Mouse (Mus musculus): Measurements from ENCODE around the gene Fam69a.
"Not testable (repeated sequence)": the region's sequence is repeated elsewhere in the genome, so short reads cannot be mapped to it uniquely, and the experiment has no call there.

Gene Fam69a

DNA sequence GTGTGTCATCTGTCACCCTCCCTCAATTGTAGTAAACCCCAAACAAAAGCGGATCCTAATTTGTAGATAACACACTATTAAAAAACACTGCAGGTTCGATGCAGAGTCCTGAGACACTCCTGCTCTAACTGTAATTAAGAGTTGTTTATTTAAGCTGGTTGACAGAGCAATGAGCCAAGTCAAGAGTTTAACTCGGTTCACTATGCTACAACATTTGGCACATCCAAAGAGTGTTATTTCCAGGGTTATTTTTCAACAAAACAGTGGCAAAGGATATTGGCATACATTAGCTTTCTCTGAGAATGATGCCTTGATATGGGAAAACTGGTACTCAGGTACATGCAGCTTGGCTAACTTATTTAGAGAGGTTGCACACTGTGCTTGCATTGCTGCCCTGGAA lies 4.9 kb downstream of the Fam69a start:
- DNase-seq (ENCODE audit: low read depth, low spot score), result no peak

DNA sequence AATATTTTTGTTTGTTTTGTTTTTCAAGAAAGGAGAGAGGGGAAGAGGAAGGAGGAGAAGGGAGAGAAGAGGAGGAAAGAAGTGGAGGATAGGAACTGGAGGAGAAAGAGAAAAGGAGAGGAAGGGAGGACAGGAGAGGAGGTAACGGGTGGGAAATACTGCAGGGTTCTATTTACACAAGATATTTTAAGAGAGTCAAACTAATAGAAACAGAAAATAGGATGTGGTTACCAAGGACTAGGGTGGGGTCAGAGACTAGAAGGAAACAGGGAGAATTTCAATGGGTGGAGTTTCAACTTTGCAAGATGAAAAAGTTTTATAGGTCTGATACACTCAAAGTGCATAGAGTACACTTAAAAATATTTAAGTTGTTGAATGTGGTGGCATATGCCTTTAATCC lies 7.0 kb downstream of the Fam69a start:
- DNase-seq (ENCODE audit: low read depth, low spot score), result no peak

DNA sequence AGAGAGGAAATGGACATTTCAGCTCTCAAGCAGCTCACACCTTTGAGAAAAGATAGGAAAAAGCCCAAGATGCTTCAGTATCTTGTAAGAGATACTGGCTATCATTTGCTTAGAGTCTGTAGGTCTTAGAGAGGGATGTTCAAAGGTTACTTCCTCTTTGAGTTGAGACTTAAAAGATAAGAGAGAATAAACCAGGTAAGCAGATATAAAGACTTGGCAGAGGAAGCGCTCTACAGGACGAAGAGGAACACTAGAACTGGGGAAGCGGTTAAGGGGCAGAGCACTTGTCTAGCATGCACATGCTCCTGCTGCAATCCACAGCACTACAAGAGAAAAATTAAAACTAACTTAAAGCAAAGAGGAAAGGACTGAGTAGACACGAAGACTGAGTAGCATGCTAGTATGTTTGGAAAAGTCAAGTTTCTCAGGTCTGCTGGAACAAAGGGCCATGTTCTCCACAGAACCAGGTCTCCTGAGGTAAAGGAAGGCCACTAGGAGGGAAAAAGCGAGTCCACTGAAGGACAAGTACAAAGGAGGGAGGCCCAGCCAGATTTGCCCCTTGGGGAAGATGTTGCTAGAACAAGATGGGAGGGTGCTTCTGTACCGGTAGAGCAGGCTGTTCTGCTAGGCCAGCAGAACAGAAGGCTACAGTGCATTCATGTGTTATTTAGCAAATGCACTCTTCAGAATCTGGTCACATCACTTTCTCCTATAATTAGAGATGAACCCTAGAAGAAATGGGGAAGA lies 8.4 kb downstream of the Fam69a start:
- no peak for DNase-seq (ENCODE audit: low read depth, low spot score)

DNA sequence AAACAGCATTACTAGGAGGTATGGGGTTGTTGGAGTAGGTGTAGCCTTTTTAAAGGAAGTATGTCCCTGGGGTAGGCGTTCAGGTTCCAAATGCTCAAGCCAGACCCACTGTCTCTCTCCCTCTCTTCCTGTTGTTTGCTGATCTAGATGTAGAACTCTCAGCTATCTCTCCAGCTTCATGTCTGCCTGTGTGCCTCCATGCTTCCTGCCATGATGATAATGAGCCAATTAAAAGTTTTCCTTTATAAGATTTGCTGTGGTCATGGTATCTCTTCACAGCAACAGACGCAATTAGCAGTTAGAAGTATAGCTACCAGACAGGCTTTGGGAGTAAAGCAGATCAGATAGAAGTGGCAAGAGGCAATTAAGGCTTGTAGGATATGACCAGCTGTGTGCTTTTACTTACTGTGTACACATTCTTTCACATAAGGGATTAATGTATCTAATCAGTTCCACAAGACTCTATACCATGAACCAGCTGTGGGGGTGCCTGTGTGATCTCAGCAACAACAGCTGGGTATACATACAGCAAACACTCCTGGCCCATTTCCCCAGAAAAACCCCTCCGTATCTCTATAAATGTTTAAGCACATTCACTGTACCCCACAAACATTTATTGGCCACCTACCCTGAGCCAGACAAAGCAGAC lies 9.1 kb downstream of the Fam69a start:
- no peak for DNase-seq (ENCODE audit: low read depth, low spot score)

DNA sequence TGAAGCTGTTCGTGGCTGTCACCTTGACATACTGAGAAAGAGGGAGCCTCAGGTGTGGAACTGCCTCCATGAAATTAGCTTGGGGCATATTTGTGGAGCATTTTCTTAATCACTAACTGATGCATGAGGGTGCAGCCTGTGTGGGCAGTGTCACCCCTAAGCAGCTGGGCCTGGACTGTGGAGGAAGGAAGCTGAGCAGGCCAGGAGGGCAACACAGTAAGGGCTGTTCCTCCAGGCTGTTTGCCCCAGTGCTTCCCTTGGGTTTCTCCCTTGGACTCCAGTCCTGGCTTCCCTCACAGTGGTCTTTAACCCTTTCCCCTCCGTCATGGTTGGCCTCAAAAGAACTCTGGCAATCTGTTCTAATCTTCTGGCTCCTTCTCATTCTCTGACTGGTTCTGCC lies 13.6 kb downstream of the Fam69a start:
- DNase-seq (ENCODE audit: low read depth, low spot score), result no peak

DNA sequence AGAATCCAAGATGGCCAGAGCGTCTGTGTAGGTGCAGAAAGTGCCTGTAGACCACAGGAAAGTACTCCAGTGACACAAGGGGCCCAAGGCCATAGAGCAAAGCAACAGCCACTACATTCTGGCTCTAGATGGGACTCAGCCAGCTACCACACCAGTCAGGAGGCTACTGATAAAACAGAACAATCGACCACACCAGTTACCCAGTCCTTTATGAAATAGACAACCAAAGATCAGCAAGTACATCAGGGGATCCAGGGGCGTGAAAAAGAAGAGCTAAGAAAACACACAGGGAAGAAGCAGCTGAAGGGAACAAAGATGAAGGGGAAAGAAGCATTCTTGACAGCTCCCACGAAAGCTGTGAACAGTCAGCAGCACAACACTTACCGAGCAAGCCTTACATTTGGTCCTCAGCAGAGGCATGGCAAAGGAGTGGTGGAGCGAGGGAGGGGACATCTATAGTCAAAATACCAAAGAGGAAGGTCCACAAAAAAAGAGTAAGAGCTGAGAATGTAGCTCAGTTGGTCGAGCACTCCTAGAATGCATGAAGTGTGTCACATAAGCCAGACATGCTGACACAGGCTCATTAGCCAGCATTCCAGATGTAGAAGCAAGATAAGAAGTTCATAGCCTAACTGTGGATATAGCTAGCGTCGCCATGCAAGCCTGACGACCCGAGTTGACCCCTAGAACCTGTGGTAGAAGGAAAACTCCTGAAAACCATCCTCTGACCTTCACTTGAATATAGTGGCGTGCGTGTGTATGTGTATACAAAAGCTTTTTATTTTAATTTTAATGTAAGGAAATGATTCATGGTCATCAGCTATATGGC lies 14.2 kb downstream of the Fam69a start:
- DNase-seq (ENCODE audit: low read depth, low spot score), result no peak

DNA sequence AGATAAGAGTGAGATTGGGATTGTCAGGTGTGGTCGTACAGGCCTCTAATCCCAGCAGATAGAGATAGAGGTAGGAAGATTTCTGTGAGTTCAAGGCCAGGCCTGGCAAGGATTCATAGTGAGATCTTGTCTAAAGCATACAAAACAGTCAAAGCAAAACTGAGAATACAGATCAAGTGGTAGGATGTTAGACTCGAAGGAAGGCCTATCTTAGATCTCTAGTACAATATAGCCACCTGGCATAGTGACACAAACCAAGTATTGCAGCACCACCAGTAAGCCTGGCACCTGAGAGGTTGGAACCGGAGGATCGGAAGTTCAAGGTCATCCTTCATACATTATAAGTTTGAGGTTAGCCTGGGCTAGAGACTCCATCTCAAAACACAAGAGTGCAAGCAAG lies 15.8 kb downstream of the Fam69a start:
- DNase-seq (ENCODE audit: low read depth, low spot score), result no peak

DNA sequence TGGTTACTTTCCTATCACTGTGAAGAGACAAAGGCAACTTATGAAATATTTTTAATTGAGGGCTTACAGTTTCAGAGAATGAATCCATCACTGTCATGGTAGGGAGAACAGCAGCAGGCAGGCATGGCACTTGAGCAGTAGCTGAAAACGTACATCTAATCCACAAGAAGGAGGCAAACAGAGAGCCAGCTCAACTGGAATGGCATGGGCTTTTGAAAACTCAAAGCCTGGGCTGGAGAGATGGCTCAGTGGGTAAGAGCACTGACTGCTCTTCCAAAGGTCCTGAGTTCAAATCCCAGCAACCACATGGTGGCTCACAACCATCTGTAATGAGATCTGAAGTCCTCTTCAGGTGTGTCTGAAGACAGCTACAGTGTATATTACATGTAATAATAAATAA lies 17.1 kb downstream of the Fam69a start:
- DNase-seq (ENCODE audit: low read depth, low spot score), result not testable (repeated sequence)

DNA sequence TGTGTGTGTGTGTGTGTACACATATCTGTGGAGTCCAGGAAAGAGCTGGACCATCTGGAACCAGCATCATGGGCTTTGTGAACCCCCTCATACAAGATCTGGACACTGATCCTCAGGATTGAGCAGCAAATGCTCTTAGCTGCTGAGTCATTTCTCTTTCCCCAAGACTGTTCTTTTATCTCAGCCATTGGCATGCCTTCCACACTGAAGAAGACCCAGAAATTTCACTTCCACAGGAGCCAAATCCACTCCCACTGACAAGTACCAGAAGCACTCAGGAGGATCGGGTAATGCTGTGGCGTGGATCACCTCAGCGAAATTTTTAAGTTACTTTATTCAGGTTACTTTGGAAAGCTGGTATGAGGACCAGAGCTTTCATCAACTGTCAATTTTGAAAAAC lies 18.8 kb downstream of the Fam69a start:
- DNase-seq (ENCODE audit: low read depth, low spot score), result no peak

DNA sequence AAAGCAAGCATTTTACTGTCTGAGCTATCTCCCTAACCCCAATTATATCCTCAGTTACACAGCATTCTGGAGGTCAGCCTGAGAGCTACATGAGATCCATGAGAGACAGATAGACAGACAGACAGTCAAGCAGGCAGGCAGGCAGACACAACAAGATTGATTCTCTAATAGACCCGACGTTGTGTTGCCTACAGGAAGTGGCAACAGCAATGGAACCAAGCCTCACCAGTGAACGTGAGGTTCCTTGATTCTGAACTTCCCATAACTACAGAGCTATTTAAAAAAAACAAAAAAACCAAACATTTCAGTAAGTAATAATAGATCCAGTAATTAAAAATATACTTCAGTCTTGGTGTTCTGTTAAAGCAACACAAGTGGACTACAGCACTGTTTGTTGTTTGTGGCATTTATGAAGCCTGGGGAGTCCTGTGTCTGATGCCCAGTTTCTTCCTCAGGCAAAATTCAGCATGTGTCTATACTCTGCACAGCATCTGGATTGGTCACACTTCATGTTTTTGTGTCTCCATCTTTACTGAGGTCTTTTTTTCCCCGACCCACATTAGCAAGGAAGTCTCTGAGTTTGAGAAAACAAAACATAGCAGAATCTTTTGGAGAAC lies 19.9 kb downstream of the Fam69a start:
- DNase-seq (ENCODE audit: low read depth, low spot score), result no peak

DNA sequence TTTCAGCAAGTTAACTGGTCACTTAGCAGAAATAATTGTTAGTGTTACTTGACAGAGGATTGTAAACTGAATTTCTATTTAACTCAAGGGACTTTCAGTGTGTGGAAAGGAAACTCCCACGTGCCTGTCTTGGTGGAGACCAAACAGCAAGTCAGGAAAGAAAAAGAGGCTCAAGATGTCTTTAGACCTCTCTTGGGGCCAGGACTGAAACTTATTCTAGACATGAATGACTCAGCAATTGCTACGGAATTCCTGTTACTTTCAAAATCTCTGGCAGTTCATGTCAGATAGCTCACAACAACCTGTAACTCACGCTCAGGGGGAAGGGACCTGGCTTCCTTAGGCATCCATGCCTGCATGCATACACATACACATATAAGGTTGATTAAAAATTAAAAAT lies 20.7 kb downstream of the Fam69a start:
- no peak for DNase-seq (ENCODE audit: low read depth, low spot score)

DNA sequence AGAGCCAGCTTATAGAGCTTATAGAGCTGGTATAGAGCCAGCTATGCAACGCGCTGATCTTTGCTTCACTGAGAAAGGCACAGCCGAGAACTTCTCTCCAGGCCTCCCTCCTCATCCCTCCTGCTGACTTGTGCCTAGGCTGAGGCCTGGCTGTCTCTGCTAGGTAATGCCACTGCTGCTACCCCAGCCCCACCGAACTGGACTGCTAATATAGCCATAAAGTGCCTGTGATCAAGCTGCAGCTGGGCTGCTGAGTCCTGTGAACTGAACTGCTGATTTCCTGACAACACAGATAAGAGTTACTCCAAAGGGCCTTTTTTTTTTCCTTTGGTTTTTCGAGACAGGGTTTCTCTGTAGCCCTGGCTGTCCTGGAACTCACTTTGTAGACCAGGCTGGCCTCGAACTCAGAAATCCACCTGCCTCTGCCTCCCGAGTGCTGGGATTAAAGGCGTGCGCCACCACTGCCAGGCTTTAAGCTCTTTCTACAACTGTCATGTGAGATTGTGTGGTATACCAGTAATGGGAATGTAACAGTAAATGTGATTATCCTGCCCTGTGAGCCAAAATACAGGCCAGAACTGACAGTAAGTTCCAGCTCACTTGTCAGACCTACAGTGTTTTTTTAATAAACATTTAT lies 21.4 kb downstream of the Fam69a start:
- DNase-seq (ENCODE audit: low read depth, low spot score), result no peak

DNA sequence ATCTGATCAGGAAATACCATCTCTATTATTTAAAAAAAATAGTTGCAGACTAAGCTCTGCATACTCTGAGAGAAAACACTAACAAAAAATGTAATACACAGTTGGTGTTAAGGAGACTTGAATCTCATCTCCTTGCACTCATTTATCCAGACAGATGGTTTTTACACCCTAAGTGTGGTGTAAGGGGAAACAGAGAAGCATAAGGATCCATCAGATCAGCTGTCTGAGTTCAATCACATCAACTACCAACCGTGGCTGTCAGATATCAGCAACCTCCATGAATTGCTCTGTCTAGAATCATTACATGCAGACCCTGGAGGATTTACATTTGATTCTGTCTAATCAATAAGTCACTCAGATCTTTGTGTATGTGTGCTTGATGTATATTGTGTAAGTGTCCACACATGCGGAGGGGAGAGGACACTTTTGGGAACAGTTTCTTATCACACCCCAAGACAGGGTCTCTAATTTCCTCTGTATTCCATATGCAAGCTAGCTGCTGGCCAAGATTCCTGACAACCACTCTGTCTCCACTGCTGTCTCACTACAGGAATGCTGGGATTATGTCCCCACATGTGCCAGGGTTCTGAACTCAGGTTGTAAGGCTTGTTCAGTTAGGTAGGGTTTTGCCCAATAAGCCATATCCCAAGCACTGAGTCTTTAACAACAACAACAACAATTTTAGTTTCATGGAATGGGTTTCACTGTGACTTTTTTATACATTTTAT lies 22.7 kb downstream of the Fam69a start:
- no peak for DNase-seq (ENCODE audit: low read depth, low spot score)

DNA sequence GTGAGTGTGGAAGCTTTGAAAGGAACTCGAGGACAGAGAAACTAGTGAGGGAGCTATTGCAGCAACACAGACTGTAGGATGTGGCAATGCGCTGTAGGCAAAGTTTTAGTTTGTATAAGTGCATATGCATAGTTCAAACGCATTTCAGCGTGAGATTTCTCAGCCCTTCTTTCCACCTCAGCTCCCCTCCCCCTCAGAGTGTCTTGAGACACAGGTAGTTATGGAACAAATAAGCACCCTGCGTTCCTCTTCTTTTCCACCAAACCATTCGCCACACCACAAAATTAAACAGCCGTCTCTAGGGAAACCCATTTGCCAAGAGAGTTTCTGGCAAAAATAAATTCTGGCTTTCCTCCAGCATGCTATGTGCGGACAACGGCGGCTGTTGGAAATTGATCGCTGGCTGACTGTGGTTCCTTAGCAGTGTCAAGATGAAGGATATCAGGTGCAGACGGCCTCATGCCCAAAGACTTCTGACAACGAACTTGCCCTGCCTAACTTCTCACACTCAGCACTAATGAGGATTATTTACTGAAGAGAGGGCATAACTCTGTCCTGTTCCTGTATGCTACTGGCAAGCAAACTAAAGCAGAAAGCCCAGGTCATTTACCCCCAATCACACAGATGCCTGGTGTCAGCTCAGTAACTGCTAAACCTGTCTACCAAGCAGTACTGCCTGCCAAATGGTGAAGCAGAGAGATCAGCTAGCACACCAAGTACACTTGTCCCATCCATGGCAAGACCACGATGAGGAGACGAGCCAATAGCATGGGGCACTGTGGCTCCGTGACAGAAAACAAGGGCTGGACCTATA lies 25.2 kb downstream of the Fam69a start:
- no peak for DNase-seq (ENCODE audit: low read depth, low spot score)

DNA sequence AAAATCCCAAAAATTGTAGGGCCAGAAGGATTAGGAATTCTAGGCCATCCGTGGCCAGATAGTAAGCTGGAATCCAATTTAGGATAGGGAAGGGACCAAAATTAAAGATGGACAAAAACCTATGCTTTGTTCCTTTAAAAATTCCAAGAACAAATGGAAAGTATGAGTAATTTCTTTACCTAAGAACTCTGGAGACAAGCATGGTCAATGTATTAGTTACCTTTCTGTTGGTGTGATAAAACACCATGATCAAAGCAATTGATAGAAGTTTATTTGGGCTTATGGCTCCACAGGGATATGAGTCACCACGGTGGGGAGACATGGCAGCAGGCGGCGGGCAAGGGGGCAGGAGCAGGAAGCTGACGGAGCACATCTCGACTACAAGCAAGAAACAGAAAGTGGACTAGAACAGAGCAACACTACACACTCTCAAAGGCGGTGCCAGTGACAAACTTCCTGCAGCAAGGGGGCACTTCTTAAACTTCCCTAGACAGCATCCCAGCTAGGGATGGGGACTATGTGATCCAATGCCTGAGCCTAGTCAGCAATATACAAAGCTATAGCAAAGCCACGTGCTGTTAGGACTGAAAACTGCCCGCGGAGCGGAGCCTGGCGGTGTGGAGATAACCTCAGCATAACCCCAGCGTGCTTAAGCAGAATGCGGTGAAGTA lies 26.2 kb downstream of the Fam69a start:
- no peak for DNase-seq (ENCODE audit: low read depth, low spot score)

DNA sequence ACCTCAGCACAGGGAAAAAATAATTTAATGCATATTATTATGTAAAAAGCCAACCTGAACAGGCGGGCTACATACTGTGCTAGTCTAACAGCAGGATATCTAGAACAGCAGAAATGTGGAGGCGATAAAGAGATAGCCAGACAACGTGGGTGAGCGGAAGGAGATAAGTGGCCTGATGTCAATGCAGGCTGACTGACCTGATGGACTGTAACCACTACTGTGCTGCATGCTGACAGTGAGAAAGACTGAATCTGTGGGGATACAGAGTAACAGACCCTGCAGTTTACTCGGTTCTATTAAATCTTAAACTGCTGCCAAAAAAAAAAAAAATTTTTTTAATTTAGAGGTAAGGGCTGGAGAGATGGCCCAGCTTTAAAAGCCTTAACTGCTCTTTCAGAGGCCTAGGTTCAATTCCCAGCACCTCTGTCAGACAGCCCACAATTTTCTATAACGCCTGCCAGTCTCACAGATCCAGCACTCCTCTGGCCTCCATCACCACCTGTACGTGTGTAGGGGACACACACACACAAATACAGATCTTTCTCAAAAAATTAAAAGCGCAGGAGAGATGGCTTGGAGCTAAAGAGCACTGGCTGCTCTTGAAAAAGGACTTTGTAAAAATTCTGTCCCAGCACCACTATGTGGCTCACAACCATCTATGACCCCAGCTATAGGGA lies 27.1 kb downstream of the Fam69a start:
- DNase-seq (ENCODE audit: low read depth, low spot score), result no peak

DNA sequence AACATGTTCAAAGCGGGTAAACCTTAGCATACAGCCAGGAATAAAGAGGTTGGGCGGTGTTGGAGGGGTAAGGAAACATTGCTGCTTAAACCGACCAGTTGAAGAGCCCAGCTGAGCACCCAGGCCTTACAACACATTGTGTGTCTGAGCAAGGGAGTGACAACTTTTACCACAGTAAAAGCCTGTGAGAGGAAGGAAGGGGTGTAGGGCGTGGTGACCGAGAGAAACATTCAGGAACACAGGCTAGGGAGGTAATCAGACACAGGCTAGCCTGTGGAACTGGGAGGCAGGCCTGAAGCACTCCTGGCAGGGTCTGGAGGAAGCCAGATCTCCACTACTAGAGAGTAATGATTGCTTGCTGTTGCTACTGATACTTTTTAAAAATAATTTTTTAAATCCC lies 36.2 kb downstream of the Fam69a start:
- DNase-seq (ENCODE audit: low read depth, low spot score), result no peak

DNA sequence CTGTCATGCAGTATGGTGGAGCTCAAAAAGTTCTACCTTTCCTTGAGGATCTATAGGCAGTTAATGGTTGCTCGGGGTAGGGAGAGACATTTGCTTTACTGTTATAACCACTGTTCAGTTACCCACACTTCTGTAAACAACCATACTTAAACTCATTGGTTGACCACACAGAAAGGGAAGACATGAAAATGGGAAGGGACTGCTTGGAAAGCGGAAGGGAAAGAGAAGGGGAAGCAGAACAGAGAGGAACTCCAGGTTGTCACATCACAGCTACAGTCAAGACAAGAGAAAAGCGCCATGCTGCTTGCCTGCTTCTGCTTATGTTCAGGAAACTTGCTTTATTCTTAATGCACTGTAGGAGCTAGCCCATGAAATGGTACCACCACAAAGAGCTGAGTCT lies 37.3 kb downstream of the Fam69a start:
- DNase-seq (ENCODE audit: low read depth, low spot score), result no peak

DNA sequence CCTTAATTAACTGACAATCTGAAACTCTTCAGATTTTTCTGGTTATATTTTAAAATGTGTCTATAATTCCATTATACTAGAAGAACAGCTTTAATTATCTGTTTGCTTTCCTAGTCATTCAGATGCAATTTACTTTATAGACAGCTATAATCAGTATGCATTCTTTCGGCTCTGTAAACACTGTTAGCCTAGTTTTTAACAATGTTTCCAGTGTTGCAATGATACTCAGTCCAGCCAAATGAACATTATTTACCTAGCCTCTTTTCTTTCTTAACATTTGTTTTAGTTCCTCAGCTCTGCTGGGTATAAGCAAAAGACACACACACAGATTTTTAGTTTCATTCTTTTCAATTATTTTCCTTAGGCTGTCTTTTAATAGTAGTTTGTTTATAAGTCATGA lies 38.0 kb downstream of the Fam69a start:
- DNase-seq (ENCODE audit: low read depth, low spot score), result no peak
